Mouse (Mus musculus): ENCODE data around the gene Cnnm2.

The Cnnm2 gene

DNA sequence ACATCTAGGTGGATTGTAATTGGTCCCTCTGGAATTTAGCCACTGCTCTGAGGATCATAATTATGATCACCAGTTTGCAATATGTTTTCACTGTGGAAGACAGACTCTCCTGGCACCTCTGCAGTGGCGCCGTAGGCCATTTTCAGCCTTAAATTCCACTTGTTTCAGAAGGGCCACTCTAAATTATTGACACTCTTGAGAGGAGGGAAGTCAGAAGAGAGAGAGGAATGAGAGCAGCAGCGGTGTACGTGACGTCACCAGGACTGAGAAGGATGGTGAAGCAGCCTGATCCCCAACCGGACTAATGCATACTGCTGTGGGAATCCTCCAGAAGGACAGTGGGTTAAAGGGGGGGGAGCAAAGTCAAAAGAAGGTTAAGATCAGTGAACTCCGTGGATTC lies 40.1 kb downstream of the Cnnm2 start:
- DNase-seq = no peak

DNA sequence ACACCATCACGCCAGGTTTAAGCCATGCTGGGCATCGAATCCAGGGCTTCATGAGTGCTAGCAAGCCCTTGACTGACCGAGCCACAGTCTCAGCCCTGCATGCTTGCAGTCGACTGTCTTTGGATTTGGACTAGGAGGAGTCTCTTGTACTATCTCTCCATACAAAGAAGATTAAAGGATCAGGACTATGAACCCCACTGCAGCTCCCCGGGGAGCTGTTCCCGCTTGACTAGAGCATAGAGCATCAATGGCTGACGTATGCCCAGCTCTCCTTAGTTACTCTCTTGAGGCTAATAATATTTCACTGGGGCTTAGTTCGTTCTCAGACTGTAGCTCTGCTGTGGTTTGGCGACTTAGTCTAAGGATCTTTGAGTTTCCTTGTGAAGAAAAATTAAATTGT lies 40.9 kb downstream of the Cnnm2 start:
- no peak for DNase-seq

DNA sequence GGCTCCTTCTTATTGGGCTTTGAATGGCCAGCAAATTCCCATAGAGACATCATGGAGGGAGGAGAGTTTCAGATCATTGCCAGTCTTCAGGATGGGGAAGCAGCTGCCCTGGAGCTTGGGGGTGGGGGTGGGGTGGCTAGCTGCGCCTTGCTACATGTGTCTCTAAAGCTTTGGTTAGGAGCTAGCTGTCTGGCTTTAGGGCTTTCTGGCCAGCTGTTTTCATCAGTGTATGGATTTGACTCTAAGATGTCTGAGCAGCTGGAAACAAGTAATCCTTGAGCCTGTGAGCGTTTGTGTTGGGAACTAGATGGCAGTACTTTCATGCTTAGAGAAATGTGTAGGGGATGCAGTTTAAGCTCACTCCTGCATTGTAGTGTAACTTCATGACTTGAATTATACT lies 42.3 kb downstream of the Cnnm2 start:
- DNase-seq = no peak

DNA sequence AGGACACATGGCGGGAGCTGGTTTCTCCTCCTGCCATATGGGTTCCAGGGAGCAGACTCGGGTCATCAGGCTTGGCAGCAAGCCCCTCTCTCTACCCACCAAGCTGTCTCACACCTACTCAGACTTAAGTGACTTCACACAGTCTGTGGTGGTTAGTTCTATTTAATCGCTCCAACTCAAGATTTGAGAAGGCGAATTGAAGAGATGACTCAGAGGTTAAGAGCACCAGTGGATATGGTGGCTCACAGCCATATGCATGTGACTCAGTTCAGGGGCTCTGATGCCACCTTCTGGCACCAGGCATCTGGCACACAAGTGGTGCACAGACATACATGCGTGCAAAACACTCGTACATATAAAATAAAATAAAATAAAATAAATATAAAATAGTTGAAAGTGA lies 43.4 kb downstream of the Cnnm2 start:
- no peak for DNase-seq

DNA sequence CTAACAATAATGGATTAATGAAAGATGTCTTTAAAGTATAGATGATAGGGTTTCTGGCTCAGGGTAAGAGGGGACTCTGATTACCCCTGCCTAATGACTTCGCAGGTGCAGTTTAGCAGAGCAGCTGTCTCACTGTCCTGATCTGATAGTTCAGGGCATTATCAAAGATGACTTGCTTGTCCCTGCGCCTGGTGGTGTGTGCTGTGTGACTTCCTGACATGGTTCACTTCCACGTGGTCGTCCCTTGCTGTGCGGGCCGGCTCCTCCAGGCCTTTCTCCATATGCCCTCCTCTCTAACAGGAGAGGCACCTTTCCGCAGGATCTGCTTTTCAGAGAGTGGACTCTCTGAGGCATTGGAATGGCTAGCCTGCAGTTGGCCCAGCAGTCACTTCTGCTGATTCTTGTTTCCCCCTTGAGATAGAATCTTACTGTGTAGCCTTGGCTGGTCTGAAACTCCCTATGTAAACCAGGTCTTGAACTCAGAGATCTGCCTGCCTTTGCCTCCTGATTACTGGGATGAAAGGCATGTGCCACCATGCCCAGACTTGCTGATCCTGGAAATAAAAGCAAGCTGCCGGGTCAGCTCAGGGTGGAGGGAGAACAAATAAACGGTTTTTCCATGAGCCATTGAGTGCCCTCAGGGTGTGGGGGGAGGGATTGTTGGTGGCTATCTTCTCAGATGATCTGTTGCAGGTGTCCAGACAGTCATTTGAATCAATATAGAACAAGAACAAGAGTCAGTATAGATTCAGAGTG lies 44.7 kb downstream of the Cnnm2 start:
- DNase-seq = no peak

DNA sequence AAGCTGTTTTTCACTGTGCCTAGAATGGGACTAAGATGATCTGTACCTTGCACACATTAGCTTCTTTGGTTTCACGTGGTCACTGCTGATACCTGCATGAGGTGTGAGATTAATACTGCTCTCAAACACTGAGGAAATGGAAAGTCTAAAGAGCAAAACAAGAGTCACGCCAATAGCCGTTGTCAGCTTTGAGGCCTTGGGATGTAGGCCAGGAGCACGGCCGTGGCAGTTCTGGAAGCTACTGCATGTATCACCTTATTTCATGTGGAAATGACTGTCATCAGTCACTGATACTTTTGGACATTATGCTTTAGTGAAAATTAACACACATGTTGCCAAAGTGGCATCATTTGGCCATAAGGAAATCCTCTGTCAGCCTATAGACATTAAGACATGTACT lies 46.9 kb downstream of the Cnnm2 start:
- DNase-seq = no peak

GRCm38 (mm10) chr19:46809031-46809430 lies 47.6 kb downstream of the Cnnm2 start:
- DNase-seq = no peak

DNA sequence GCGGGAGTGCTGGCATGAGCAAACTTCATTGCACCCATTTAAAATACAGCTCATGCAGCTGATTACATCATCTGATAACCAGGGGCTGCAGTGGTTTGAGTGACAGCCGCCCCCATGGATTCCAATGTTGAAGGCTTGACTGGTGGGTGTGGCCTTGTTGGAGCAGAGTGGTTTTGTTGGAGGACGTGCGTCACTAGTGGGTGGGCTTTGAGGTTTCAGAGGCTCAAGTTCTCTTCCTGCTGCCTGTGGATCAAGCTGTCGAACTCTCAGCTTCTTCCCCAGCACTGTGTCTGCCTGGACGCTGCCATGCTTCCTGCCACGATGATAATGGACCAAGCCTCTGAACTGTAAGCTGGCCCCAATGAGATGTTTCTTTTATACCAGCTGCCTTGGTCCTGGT lies 57.9 kb downstream of the Cnnm2 start:
- DNase-seq = peak; percentile 14

DNA sequence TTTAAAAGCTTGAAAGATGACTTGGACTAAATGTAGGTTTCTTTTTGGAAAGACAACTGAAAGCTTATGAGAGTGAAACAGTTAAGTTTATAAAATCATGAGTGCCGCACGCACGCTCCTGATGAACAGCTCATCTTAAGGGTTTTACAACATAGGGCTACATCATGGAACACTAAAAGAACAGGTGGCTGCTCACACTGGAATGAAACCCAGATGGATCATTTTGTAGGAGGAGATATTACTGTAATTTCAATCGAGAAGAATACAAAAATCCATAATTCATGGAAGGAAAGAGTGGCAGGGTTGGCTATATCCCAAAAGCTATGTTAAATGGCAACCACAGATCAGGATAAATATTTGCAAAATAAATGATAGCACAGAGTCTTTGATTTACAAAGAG lies 61.1 kb downstream of the Cnnm2 start:
- DNase-seq = no peak

GRCm38 (mm10) chr19:46823759-46824158 lies 62.4 kb downstream of the Cnnm2 start:
- no peak for DNase-seq

DNA sequence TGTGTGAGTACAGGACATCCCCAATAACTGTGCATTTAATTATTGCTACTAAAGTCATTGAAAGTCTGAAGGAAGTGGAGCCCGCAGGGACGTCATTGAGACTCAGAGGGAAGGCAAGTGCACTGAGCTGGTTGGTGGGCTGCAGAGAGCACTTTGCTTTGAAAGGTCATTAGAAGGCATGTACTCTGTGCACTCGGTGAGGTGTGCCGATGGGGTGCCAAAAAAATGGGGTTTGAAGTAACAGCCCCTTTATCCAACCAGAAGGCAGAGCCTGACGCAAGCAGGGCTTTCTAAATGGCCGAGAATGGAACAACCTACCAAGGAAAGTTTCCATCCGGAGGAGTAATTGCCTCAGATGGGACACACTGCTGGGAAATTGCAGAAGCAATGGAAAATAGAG lies 63.5 kb downstream of the Cnnm2 start:
- no peak for DNase-seq

DNA sequence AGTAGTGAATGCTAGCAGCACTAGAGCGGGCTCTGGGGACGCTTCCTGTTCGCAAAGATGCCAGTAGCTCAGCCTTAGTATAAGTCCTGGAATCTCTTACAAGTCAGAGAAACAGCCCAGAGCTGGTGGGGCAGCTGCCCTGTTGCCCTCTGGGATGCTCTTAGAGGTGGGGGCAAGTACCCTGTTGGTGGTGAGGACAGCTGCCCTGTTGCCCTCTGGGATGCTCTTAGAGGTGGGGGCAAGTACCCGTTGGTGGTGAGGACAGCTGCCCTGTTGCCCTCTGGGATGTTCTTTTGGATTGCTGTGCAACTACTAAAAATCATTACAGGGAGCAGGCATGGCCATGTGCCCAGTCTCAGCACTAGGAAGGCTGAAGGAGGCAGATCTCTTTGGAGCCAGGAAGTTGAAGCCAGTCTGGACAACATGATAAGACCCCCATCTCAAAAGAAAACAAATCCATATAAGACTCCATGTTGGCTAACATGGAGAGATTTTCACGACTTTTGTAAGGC lies 66.3 kb downstream of the Cnnm2 start:
- no peak for DNase-seq

GRCm38 (mm10) chr19:46828961-46829360 lies 67.6 kb downstream of the Cnnm2 start:
- no peak for DNase-seq

GRCm38 (mm10) chr19:46831381-46831780 lies 70.0 kb downstream of the Cnnm2 start:
- no peak for DNase-seq

GRCm38 (mm10) chr19:46834301-46834700 lies 72.9 kb downstream of the Cnnm2 start:
- DNase-seq = no peak

- DNase-seq = no peak
Measured at GRCm38 (mm10) chr19:46835339-46835738, 73.9 kb downstream of the Cnnm2 start.

DNA sequence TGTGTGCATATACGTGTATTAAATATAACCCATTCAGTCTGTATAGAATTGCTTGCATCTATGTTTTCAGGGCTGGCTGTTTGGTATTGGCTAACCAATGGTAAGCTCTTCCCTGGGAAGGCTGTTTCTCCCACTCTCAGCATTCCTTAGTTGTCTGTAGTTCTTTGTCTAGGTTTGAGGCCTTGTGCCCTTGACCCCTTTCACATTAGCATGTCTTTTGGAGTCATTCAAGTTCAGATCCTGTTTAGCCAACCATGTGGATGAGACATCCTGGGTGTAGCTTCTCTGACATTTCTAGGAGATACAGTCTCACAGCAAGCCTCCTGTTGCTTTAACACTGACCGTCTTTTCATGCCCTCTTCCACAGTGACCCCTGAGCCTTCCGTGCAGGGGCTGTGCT lies 74.7 kb downstream of the Cnnm2 start:
- no peak for DNase-seq

DNA sequence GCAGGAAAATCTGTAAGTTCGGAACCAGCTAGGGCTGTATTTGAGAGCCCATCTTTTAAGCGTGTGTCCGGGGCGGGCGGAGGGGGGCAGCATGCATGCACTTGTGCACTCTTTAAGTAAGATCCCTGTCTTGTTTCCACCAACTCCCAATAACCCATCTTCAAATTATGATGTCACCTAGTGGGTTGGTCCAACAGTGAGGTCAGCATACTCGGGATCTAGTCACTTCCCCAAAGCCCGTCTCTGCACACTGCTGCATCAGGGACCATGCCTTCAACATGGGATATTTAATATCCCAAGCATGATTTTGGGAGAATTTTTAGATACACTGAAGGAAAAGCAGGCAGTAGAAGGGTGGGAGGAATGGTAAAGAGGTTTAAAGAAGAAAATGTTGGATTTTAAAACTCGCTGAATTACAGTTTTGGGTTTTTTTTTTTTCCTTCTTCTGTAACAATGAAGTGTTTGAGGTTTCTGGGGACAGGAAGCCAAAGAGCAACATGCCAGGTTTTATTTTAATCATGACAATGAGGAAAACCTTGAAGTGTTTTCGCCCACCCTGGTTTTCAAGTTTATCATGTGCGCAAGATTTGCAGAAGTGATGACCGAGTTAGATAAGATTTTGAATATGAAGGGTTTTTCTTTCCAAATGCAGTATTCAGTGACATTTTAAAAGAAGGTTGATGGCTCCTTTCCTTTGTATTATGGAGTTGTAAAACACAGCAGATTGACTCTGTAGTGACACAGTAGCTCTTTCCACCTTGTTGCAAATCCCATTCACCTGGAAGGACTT lies 76.1 kb downstream of the Cnnm2 start:
- no peak for DNase-seq

DNA sequence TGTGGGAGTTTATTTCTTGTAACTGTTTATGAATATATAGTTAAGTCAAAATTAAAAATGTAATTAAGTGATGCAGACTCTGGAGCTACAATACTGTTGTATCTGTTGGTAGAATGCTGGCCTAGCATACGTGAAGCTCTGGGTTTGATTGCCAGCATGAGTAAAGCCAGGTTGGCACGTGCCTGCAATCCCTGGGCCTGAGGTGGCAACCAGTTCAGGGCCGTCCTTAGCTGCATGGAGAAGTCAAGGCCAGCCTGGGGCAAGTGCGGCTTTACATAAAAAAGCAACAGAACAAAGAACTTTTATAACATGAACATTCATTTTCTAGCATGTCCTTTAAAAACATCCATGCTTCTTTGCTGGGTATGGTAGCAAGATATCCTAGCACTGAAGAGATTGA lies 79.6 kb downstream of the Cnnm2 start:
- DNase-seq = no peak

- no peak for DNase-seq
Measured at GRCm38 (mm10) chr19:46843030-46843429, 81.6 kb downstream of the Cnnm2 start.

DNA sequence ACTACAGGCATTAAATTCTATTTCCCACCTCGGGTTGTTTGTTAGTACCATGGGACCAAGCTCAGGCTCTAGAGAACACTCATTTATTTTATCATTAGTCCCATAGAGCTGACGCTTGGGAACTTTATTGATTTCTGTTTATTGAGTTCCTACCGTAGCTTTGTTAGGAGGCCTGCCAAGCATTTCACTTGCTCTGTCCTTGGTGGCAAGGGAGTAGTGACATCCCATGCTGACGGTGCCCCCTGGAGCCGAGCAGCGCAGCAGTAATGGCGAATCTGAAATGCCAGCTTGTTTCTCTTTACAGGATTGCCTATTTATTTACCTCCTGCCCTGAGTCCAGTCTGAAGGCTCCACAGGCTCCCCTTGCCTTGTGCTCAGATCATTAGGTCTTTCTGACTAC lies 84.7 kb downstream of the Cnnm2 start:
- no peak for DNase-seq

GRCm38 (mm10) chr19:46846459-46846858 lies 85.1 kb downstream of the Cnnm2 start:
- no peak for DNase-seq

- no peak for DNase-seq
Measured at GRCm38 (mm10) chr19:46848381-46849268, 87.2 kb downstream of the Cnnm2 start.
